Mouse (Mus musculus): ENCODE measurements around the gene Znrf1. TPM values are rescaled to one million over a fixed set of nuclear protein-coding genes. Genes with fewer than 3 reads are reported as not detected.

The Znrf1 gene
- polyA plus RNA-seq, 1 experiment from 2014 or later = 14.0 TPM

DNA sequence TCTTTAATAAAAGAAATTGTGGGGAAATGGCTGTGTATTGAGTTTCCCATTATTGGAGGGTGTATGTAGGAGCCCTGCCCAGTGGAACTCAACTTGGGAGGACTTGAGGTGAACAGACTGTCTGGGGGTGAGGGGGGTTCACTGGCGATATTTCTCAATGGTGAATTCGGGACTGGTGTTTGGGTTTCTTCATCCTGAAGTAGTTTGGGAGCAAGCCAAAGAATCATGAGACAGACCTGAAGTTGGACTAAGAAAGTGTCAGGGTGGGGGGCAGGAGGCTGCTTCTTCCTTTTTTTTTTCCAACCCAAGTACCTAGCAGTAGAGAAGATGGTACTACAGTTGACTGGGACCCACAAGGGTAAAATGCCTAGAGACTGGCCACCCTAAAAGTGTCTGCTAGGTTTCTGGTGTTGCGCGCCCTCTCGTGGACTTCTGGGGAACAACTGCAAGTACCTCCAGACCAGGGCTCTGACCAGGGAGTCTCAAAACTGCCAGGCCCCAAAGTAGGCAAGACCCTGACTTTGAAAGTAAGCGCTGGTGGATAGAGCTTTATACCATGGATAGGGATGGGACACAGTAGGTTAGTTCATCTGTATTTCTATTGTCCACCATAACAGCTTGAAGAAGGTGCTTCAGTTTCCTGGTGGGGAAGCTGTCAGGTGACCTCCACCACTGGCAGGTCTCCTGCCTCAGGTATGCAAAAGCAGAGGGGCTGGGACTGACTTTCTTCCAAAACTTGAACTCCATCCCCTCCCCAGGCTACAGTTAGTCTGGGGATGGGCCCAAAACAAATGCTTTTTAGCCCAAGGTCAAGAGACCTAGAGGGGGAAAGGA lies 90.0 kb downstream of the Znrf1 start:
- no peak overlapping the region for H3K4me3 ChIP-seq (replicated peaks; ENCODE audit: low read length)
- no peak overlapping the region for H3K4me2 ChIP-seq (ENCODE audit: low read depth, low read length)
- no peak for ATAC-seq (ENCODE audit: insufficient read depth, low FRiP score)
- H3K9me3 ChIP-seq (replicated peaks; ENCODE audit: control insufficient read depth, low read length) = no peaks in the 10 kb centered on the region
- WGBS = 25% methylated on average over 6 of the region's 6 CpGs
- no peak overlapping the region for H3K27ac ChIP-seq (ENCODE audit: low read length)
- peaks cover 16% of the 10 kb centered on the region; the same call in 1 of the 2 replicates for H3K4me1 ChIP-seq (ENCODE audit: control insufficient read depth, insufficient read depth, low read length)
- no peak overlapping the region for H3K9ac ChIP-seq (ENCODE audit: low read length)
- H3K36me3 ChIP-seq (ENCODE audit: control insufficient read depth, insufficient read depth, low read length) = no peaks in the 10 kb centered on the region
- no peaks in the 10 kb centered on the region for H3K27me3 ChIP-seq (ENCODE audit: control insufficient read depth, insufficient read depth, low read length)

DNA sequence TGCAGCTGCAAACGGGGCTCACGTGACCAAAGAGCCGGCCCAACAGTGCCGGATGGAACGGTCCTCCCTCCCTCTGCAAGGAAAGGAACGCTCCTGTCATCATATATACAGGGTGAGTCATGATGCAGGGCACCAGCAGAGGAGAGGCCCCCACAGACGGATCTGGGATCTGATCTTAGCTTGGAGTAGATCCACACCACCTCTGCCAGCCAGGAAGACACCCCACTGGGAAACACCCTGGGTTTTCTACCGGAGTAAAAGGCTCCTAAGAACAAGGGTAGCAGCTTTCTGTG lies 90.6 kb downstream of the Znrf1 start:
- no peaks in the 10 kb centered on the region for H3K9me3 ChIP-seq (replicated peaks; ENCODE audit: control insufficient read depth, low read length)
- ATAC-seq (ENCODE audit: insufficient read depth, low FRiP score) = no peak
- peaks cover 16% of the 10 kb centered on the region; the same call in 1 of the 2 replicates for H3K4me1 ChIP-seq (ENCODE audit: control insufficient read depth, insufficient read depth, low read length)
- H3K27me3 ChIP-seq (ENCODE audit: control insufficient read depth, insufficient read depth, low read length) = no peaks in the 10 kb centered on the region
- no peak overlapping the region for H3K9ac ChIP-seq (ENCODE audit: low read length)
- WGBS = 56% methylated on average over 8 of the region's 8 CpGs
- no peak overlapping the region for H3K4me2 ChIP-seq (ENCODE audit: low read depth, low read length)
- no peak overlapping the region for H3K27ac ChIP-seq (ENCODE audit: low read length)
- no peak overlapping the region for H3K4me3 ChIP-seq (replicated peaks; ENCODE audit: low read length)
- no peaks in the 10 kb centered on the region for H3K36me3 ChIP-seq (ENCODE audit: control insufficient read depth, insufficient read depth, low read length)

DNA sequence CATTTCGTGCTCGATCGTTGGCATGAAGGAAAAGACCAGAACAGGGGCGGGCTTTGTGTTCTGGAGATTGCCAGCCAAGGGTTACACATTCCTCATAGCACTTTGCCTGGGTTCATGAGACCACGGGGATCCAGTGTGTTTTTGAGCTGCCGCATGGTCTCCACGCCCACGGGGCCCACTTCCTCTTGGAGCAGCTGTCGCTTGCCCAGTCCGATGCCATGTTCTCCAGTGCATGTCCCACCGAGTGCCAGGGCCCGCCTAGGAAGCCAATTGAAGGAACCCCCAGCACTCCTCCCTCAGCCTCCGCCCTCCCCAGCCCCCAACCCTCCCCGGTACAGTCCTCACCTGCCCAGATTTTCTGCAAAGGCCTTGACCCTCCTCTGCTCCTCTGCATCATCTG lies 91.0 kb downstream of the Znrf1 start:
- Histone ChIP-seq H3K4me3 (replicated peaks; ENCODE audit: low read length) (no peak overlapping the region), H3K36me3 (ENCODE audit: control insufficient read depth, insufficient read depth, low read length) (no peaks in the 10 kb centered on the region), H3K4me2 (ENCODE audit: low read depth, low read length) (no peak overlapping the region), H3K4me1 (ENCODE audit: control insufficient read depth, insufficient read depth, low read length) (peaks cover 16% of the 10 kb centered on the region; the same call in 1 of the 2 replicates), H3K27ac (ENCODE audit: low read length) (no peak overlapping the region), H3K9ac (ENCODE audit: low read length) (no peak overlapping the region), H3K9me3 (replicated peaks; ENCODE audit: control insufficient read depth, low read length) (no peaks in the 10 kb centered on the region), H3K27me3 (ENCODE audit: control insufficient read depth, insufficient read depth, low read length) (no peaks in the 10 kb centered on the region)
- ATAC-seq (ENCODE audit: insufficient read depth, low FRiP score) = no peak
- WGBS = 88% methylated on average over 14 of the region's 14 CpGs

DNA sequence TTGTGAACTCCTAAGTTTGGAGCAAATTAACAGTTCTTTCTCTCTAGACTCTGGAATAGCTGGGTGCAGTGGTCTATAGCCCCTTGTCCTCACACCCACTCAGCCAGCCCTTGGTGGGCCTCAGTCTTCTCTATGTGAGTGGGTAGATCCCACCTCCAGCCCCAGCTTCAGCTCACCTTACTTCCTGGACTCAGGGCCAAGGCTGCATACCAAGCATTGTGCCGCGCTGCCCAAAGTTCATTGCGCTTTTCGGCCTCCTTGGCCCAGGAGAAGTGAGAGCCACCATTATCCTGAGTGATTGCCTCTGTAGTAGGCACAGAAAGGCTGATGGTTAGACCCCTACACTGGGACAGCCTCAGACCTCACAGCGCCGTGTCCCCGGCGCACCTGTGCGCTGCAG lies 92.0 kb downstream of the Znrf1 start:
- 93% methylated on average over 9 of the region's 9 CpGs for WGBS
- H3K27ac ChIP-seq (ENCODE audit: low read length) = no peak overlapping the region
- no peak overlapping the region for H3K4me2 ChIP-seq (ENCODE audit: low read depth, low read length)
- peaks cover 16% of the 10 kb centered on the region; the same call in 1 of the 2 replicates for H3K4me1 ChIP-seq (ENCODE audit: control insufficient read depth, insufficient read depth, low read length)
- H3K9ac ChIP-seq (ENCODE audit: low read length) = no peak overlapping the region
- no peaks in the 10 kb centered on the region for H3K36me3 ChIP-seq (ENCODE audit: control insufficient read depth, insufficient read depth, low read length)
- H3K27me3 ChIP-seq (ENCODE audit: control insufficient read depth, insufficient read depth, low read length) = no peaks in the 10 kb centered on the region
- ATAC-seq (ENCODE audit: insufficient read depth, low FRiP score) = no peak
- H3K9me3 ChIP-seq (replicated peaks; ENCODE audit: control insufficient read depth, low read length) = no peaks in the 10 kb centered on the region
- no peak overlapping the region for H3K4me3 ChIP-seq (replicated peaks; ENCODE audit: low read length)

DNA sequence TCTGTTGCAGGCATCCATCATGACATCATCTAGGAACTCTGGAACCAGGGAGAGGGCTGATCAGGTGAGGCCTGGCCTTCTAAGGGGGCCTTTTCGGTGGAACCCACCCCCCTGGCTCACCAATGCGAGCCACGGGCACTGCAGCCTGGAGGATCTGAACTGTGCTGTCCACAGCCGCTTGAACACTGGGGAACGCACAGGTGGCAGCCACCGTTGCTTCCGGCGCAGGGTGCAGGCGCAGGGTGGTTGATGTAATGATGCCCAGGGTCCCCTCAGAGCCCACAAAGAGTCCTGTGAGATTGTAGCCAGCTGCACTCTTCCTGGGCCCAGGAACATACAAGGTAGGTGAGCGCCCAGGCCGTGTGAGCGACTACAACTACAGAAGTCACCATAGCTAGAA lies 92.5 kb downstream of the Znrf1 start:
- ATAC-seq (ENCODE audit: insufficient read depth, low FRiP score) = no peak
- WGBS = 92% methylated on average over 12 of the region's 12 CpGs
- no peaks in the 10 kb centered on the region for H3K9me3 ChIP-seq (replicated peaks; ENCODE audit: control insufficient read depth, low read length)

DNA sequence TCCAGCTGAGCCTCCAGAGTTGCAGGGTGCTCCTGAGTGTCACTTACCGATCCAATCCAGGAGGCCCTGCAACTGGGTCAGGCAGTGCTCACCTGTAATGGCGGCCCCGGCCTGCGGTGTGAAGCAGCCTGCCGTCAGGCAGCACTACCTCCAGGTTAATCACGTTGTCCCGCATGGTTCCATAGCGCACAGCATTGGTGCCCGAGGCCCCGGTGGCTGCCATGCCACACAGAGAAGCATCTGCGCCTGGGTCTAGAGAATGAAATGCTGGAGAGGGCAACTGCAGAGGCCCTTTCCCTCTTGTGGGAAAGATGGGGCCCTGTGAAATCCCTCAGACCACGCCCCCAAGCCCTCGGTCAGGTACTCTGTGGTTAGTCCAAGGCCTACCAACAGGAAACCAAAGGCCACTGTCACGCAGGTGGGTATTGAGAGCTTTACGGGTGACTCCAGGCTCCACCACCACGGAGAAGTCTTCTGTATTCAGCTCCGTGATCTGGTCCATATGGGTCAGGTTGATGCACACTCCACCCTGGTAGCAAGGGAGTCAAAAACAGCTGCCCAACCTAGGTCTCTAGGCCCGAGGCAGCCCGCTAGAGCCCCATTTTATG lies 93.1 kb downstream of the Znrf1 start:
- Histone ChIP-seq H3K27ac (ENCODE audit: low read length) (no peak overlapping the region), H3K36me3 (ENCODE audit: control insufficient read depth, insufficient read depth, low read length) (no peaks in the 10 kb centered on the region), H3K27me3 (ENCODE audit: control insufficient read depth, insufficient read depth, low read length) (no peaks in the 10 kb centered on the region), H3K9me3 (replicated peaks; ENCODE audit: control insufficient read depth, low read length) (no peaks in the 10 kb centered on the region), H3K4me3 (replicated peaks; ENCODE audit: low read length) (no peak overlapping the region), H3K4me1 (ENCODE audit: control insufficient read depth, insufficient read depth, low read length) (peaks cover 13% of the 10 kb centered on the region; the same call in 1 of the 2 replicates), H3K9ac (ENCODE audit: low read length) (no peak overlapping the region), H3K4me2 (ENCODE audit: low read depth, low read length) (no peak overlapping the region)
- 82% methylated on average over 19 of the region's 19 CpGs for WGBS
- no peak for ATAC-seq (ENCODE audit: insufficient read depth, low FRiP score)

More for the DNA sequence above, 92.5 kb downstream of the Znrf1 start:
- Histone ChIP-seq H3K27ac (ENCODE audit: low read length) (no peak overlapping the region), H3K4me3 (replicated peaks; ENCODE audit: low read length) (no peak overlapping the region), H3K9ac (ENCODE audit: low read length) (no peak overlapping the region), H3K36me3 (ENCODE audit: control insufficient read depth, insufficient read depth, low read length) (no peaks in the 10 kb centered on the region), H3K4me1 (ENCODE audit: control insufficient read depth, insufficient read depth, low read length) (peaks cover 16% of the 10 kb centered on the region; the same call in 1 of the 2 replicates), H3K27me3 (ENCODE audit: control insufficient read depth, insufficient read depth, low read length) (no peaks in the 10 kb centered on the region), H3K4me2 (ENCODE audit: low read depth, low read length) (no peak overlapping the region)

DNA sequence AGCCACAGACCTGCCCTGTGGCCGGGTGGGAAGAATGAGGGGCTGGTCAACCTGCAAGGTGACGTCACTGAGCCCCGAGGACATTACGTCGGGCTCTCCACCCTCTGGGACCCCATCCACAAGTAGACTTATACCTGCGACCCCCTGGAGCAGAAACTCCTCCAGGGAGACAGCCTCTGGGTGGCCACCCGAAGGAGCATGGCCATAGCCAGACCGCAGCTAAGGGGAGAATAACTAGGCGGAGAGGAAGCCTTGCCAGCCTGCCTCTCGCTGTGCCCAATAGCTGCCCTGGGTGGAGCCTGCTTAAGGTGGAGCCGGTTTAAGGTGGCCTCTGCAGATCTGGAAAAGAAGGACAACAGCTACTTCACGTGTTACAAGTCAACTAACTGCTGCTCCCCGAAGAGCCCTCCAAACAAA lies 94.2 kb downstream of the Znrf1 start, which contains the start of gene Ldhd:
Gene Ldhd (minus strand): TSS at position 270 of the 417 bp plus-strand sequence.
- H3K9ac ChIP-seq (ENCODE audit: low read length) = peak within 1 kb of the TSS; percentile 65
- peak; percentile 80 for ATAC-seq (ENCODE audit: insufficient read depth, low FRiP score)
- WGBS = 18% methylated on average over 13 of the region's 13 CpGs

DNA sequence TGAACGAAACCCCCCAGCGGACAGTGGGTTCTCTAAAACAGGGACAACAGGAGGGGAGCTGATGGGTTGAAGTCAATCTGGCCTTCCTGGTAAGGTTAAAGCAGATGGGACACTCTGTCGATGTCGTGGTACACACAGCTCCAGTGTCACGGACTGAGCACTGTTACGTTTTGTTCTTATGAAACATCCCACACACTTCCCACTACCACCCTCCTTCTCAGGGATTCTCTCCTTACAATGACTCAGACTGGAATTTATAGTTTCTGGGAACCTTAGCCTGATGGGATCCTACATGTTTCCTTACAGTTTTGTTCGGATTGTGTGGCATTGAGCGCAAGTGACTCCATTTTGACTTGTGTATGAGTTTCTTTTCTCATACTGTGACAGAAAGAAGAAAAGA lies 95.7 kb downstream of the Znrf1 start:
- Histone ChIP-seq H3K27ac (ENCODE audit: low read length) (no peak overlapping the region), H3K27me3 (ENCODE audit: control insufficient read depth, insufficient read depth, low read length) (no peaks in the 10 kb centered on the region), H3K9me3 (replicated peaks; ENCODE audit: control insufficient read depth, low read length) (no peaks in the 10 kb centered on the region), H3K4me3 (replicated peaks; ENCODE audit: low read length) (no peak overlapping the region), H3K36me3 (ENCODE audit: control insufficient read depth, insufficient read depth, low read length) (no peaks in the 10 kb centered on the region), H3K4me1 (ENCODE audit: control insufficient read depth, insufficient read depth, low read length) (0 out of 2 replicates have a peak, but pooled peaks cover 3% of the 10 kb centered on the region), H3K9ac (ENCODE audit: low read length) (no peak overlapping the region), H3K4me2 (ENCODE audit: low read depth, low read length) (no peak overlapping the region)
- WGBS = 90% methylated on average over 8 of the region's 8 CpGs
- no peak for ATAC-seq (ENCODE audit: insufficient read depth, low FRiP score)

More for the DNA sequence above, 94.2 kb downstream of the Znrf1 start, which contains the start of gene Ldhd:
- Histone ChIP-seq H3K27ac (ENCODE audit: low read length) (no peak within 1 kb of the TSS), H3K4me3 (replicated peaks; ENCODE audit: low read length) (peak within 1 kb of the TSS; percentile 46), H3K4me1 (ENCODE audit: control insufficient read depth, insufficient read depth, low read length) (0 out of 2 replicates have a peak, but pooled peaks cover 8% of the 10 kb centered on the region), H3K4me2 (ENCODE audit: low read depth, low read length) (peak within 1 kb of the TSS; percentile 47), H3K27me3 (ENCODE audit: control insufficient read depth, insufficient read depth, low read length) (no peaks in the 10 kb centered on the region), H3K36me3 (ENCODE audit: control insufficient read depth, insufficient read depth, low read length) (no peaks in the 10 kb centered on the region), H3K9me3 (replicated peaks; ENCODE audit: control insufficient read depth, low read length) (no peaks in the 10 kb centered on the region)

DNA sequence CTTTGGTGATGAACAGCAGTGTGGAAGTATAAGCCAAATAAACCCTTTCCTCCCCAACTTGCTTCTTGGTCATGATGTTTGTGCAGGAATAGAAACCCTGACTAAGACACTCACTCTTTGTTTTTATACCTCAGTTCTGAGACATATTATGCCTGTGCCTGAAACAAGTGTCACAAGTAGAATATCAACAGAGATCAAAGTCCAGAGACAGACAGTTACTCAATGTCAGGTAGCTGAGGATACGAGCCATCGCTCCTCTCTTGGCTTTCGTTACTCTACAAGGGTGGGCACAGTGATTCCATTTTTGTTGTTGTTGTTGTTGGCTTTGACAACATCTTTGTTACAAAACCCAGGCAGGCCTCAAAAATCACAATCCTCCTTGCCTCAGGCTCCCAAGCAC lies 97.1 kb downstream of the Znrf1 start:
- 91% methylated on average over 3 of the region's 3 CpGs for WGBS
- Histone ChIP-seq H3K27me3 (ENCODE audit: control insufficient read depth, insufficient read depth, low read length) (no peaks in the 10 kb centered on the region), H3K9me3 (replicated peaks; ENCODE audit: control insufficient read depth, low read length) (no peaks in the 10 kb centered on the region), H3K27ac (ENCODE audit: low read length) (no peak overlapping the region), H3K9ac (ENCODE audit: low read length) (no peak overlapping the region), H3K4me3 (replicated peaks; ENCODE audit: low read length) (no peak overlapping the region), H3K4me2 (ENCODE audit: low read depth, low read length) (no peak overlapping the region), H3K4me1 (ENCODE audit: control insufficient read depth, insufficient read depth, low read length) (0 out of 2 replicates have a peak, but pooled peaks cover 3% of the 10 kb centered on the region), H3K36me3 (ENCODE audit: control insufficient read depth, insufficient read depth, low read length) (no peaks in the 10 kb centered on the region)
- ATAC-seq (ENCODE audit: insufficient read depth, low FRiP score) = no peak

All from stomach, embryonic 16.5 days (tissue).